In the genomic region with DNA sequence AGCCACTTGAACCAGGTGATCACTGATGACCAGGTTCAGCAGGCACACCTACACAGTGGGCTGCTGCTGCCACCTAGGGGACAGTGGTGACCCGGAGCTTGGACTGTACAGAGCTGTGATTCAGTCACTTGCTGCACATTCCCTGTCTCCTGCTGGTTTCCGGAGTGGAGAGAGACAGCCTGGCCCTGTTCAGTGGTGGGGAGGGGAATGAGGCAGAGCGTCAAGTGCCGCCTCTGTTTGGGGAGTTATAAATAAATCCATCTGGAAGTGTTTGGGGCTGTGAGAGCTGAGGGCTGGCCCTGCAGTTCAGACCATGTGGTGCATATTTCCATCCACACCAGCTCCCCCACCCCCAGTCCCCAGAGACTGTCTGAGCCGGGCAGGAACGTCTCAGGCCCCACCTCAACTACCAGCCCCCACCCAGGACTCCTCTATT, we compare ENCODE assay signal across 8 mouse cellular contexts.
DNase-seq lines count a peak whose midpoint lies in the region; ATAC-seq lines count a peak whose summit lies in the region.

No protein-coding gene starts in this region.

- no peaks in the 10 kb centered on the region for H3K9me3 ChIP-seq in hindbrain, embryonic 10.5 days
- no peaks in the 10 kb centered on the region for H3K9me3 ChIP-seq in lung, embryonic 15.5 days

- peaks cover 5% of the 10 kb centered on the region; the same call in 1 of the 2 replicates for H3K4me1 ChIP-seq in hindbrain, embryonic 10.5 days (replicated peaks)
- H3K4me1 ChIP-seq in lung, embryonic 15.5 days = 0 out of 2 replicates have a peak, but pooled peaks cover 3% of the 10 kb centered on the region

- ATAC-seq in lung, embryonic 15.5 days (ENCODE audit: borderline replicate concordance, extremely low read depth, low FRiP score, low TSS enrichment) = peak; percentile 94; the same call in 1 of the 2 replicates

- WGBS in hindbrain, embryonic 10.5 days = 20% methylated on average over 6 of the region's 6 CpGs
- WGBS in lung, embryonic 15.5 days = 16% methylated on average over 6 of the region's 6 CpGs

- no peak overlapping the region for H3K4me3 ChIP-seq in hindbrain, embryonic 10.5 days
- H3K4me3 ChIP-seq in lung, embryonic 15.5 days = no peak overlapping the region

- H3K36me3 ChIP-seq in hindbrain, embryonic 10.5 days = no peaks in the 10 kb centered on the region
- no peaks in the 10 kb centered on the region for H3K36me3 ChIP-seq in lung, embryonic 15.5 days

- no peak overlapping the region for H3K9ac ChIP-seq in lung, embryonic 15.5 days

- no peak overlapping the region for H3K4me2 ChIP-seq in lung, embryonic 15.5 days

- peaks cover 76% of the 10 kb centered on the region for H3K27me3 ChIP-seq in hindbrain, embryonic 10.5 days (ENCODE audit: insufficient read depth, poor library complexity, severe bottlenecking)
- peaks cover 14% of the 10 kb centered on the region; the same call in 1 of the 2 replicates for H3K27me3 ChIP-seq in lung, embryonic 15.5 days

- peak; percentile 80 for DNase-seq in Muller cell, postnatal 12 days (ENCODE audit: inconsistent ontology term)
- peak; percentile 89 for DNase-seq in cerebellum, adult 9-11 months
- peak; percentile 40 to 55 for DNase-seq in frontal cortex, postnatal 10 days (ENCODE audit: low spot score in 2 of 2)
- peak; percentile 65 for DNase-seq in hindbrain, embryonic 10.5 days (ENCODE audit: low spot score)
- DNase-seq in layer of hippocampus, adult 8-10 months (ENCODE audit: low spot score in 2 of 2) = peak; percentile 59
- peak; percentile 23 for DNase-seq in retina, postnatal 7 days (ENCODE audit: low read depth, low spot score)
- peak; percentile 50 to 64 for DNase-seq in urinary bladder, postnatal 4 days (ENCODE audit: low spot score in 2 of 2)

- no peak overlapping the region for H3K27ac ChIP-seq in hindbrain, embryonic 10.5 days
- H3K27ac ChIP-seq in lung, embryonic 15.5 days = 0 out of 2 replicates have a peak overlapping the region, but pooled peaks have one; percentile 19

Comparison
In these comparisons a context has a peak if more than half of its experiments do, and no peak if none do; other contexts are left out.
1. DNase-seq: peak in every context shown above with its lines; median percentile 89 in cerebellum, adult 9-11 months; 80 in Muller cell, postnatal 12 days; 65 in hindbrain, embryonic 10.5 days; 59 in layer of hippocampus, adult 8-10 months; 57 in urinary bladder, postnatal 4 days; 48 in frontal cortex, postnatal 10 days; 23 in retina, postnatal 7 days.